Mouse (Mus musculus) heart, postnatal 36 days (tissue): ENCODE data around the gene Ooep. TPM values are rescaled to one million over a fixed set of nuclear protein-coding genes. Genes with fewer than 3 reads are reported as not detected.
"Not testable (repeated sequence)": the region's sequence is repeated elsewhere in the genome, so short reads cannot be mapped to it uniquely, and the experiment has no call there.

Experiments
- DNase-seq, 2 experiments: peaks; one replicate each; pipeline ENCODE4 v3.0.0; 2021 to 2022
- intact Hi-C: fragments of 180-260 bp; cut with DNase I; formaldehyde crosslinking; loops from one replicate; pipeline ENCODE4 v1.15.1; 2025
- total RNA-seq, 2 experiments: library from RNA; stranded (reverse); gene quantifications; 2 replicates each; pipeline ENCODE4 v1.2.3; 2021

The Ooep gene
- total RNA-seq, 2 experiments from 2014 or later: not detected

DNA sequence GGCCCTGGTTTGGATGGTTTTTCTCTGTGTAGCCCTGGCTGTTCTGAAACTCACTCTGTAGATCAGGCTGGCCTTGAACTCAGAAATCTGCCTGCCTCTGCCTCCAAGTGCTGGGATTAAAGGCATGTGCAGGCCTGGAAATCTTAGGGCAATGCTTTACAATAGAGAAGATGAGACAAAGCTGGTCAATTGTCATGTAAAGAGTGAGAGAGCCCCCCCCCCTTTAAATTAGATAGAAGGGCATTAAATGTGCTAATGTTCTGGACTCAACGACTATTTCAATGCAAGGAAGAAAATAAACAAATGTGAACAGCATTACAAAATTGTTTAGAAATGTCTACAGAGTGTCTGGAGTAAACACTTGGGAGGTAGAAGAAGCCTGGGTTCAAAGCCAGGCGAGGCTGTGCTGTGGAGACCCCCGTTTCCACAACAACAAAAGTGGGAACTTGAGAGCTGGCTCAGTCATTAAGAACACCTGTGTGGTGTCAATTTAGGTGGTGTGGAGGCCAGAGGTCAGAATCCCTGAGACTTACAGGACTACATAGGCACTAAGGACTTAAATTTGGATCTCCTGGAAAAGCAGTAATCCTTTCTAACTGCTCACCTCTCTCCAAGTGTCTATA lies 9.7 kb downstream of the Ooep start:
- intact Hi-C loops: no loop called here
- no peak for DNase-seq

DNA sequence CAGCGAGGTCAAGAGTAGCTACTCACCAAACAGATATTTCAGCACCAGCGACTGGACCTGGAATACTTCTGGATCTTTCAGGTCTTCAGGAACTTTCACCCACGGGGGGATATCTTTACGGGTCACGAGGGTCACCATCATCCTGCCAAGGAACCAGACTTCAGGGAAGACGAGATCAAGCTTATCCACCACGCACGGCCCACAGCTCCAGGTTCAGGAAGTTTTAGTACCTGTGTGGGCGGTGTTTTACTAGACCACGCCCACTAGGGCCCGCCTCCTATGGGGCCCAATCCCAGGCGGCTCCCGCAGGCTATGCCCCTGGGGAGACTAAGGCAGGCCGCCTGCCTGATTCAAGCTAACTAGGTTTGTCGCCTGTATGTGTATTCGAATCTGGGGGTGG lies 10.6 kb downstream of the Ooep start, which contains the start of gene Dppa5a:
Gene Dppa5a (minus strand): TSS at position 219 of the 400 bp plus-strand sequence.
- DNase-seq, intact Hi-C loops: not testable (repeated sequence)

DNA sequence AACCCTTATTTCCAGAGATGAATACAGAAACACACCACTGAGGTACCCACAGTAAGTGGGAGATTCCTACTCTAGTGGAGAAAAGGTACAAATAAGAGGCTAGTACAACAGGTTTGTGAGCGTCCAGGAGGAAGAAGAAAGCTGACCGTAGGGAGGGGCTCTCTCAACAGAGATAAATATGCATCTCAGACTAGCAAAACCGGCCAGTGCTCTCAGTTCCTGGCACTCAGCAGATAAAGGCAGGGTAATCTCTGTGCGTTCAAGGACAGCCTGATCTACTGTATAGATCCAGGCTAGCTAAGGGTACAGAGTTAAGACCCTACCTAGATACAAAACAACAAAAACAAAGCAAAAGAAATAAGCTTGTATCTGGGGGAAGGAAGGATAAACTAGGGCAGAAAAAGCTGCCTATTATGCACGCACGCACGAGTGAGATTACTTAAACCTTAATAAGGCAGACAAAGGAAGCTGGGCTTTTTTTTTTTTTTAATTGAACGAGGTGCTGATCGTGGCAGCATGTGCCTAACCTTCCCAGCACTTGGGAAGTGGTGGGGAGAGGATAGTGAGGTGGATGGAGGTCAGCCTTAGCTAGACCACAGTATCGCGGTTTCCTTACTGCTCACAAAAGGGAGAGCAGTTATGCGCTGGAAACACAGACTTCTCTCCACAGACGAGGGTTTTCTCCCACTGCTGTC lies 12.5 kb downstream of the Ooep start:
- intact Hi-C loops: no loop called here
- DNase-seq: no peak

DNA sequence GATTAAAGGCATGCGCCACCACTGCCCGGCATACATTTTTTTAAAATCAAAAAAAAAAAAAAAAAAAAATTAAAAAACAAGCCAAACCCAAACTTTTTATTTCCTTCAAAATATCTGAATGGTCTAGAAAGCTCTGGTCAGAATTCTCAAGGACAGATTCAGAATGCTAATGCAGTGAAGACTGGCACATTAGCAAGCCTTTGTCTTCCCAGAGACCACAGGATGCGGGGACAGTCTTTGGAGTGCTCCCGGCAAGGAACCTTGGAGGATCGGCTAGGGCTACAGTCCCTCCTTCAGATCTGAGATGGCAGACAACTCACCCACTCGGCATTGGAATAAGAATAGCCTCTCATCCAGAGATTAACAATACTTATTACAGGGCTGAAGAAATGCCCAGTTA lies 13.8 kb downstream of the Ooep start:
- DNase-seq: no peak
- intact Hi-C loops: no loop called here

DNA sequence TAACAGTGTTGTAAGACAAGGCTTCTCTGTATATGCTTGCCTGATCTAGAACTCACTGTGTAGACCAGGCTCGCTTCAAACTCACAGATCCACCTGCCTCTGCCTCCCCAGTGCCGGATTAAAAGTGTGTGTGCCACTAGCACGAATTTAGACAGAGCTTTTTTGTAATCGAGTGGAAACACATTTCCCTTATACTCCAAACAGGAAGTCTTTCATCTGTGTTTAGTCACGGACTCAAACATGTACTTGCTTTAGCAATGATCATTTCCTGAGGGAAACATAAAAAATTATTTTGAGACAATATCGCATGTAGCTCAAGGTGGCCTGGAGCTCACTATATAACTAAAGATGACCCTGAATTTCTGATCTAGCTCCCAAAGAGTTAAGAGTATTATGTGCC lies 15.2 kb downstream of the Ooep start:
- intact Hi-C loops: no loop called here
- DNase-seq: no peak

DNA sequence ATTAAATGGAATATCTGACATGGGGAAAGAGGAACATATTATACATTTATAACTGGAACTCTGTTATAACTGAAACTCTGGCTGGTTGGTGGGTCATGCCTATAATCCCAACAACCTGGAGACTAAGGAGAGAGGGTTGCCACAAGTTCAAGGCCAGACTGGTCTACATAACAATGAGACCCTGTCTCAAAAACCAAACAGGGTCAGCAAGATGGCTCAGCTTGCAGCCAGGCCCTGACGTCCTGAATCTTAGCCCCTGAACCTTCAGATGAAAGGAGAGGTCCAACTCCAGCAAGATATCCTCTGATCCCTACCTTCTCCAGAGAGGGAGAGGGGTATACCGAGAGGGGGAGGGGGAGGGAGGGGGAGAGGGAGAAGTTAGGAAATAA lies 18.0 kb downstream of the Ooep start:
- intact Hi-C loops: no loop called here
- no peak for DNase-seq

DNA sequence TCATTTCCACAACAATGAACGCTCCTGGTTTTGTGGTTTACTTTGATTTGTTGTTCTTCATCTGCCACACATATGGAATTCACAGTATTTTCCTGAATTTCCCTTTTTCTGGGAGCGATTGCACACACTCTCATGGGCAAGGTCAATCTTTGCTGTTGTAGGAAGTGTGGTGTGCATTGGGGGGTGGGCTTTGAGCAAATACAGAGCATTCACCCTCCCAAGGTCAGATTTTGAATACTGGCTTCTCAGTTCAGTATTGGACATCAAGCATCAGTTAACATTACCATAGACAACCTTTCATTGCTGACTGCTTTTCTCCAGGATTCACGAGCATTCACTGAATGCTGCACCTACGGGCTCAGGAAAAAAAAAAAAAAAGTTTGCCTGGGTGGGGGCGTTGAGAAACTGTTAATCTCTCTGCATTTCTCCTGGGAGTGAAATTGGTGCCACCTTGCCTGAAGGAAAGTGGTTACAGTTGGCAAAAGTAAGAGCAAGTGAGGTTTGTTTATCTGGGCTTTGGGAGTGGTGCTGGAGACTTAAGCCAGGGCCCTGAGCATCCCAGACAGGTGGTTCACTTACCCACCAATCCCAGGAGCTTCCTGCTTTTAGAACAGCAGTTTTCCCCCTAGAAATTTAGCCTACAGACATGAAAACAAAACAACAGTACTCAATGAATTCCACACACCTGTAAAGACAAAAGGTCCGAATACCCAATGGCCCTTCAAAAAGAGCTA lies 18.6 kb downstream of the Ooep start:
- intact Hi-C loops: loop anchor here (5.0 kb wide), 1 partner anchor 192 kb away; no protein-coding TSS in a partner anchor

DNA sequence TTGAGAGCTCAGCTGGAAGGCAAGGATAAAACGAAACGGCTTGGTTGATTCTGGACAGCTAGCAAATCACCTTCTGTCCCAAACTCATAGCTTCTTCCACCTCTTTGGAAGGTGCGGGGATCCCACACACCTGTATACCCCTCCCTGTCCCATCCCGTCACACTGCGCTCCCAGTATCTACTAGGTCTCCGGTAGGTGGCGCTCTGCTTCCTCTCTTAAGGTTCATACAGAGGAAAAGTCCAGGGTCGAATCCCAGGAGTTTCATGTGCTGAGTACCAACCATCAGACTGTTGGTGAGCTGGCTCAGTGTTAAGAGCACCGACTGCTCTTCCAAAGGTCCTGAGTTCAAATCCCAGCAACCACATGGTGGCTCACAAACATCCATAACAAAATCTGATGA lies 20.5 kb downstream of the Ooep start:
- intact Hi-C loops: loop anchor here (5.0 kb wide), 1 partner anchor 194 kb away; no protein-coding TSS in a partner anchor
- DNase-seq: peak; percentile 49 to 65

More for the DNA sequence above, 18.6 kb downstream of the Ooep start:
- DNase-seq: no peak

DNA sequence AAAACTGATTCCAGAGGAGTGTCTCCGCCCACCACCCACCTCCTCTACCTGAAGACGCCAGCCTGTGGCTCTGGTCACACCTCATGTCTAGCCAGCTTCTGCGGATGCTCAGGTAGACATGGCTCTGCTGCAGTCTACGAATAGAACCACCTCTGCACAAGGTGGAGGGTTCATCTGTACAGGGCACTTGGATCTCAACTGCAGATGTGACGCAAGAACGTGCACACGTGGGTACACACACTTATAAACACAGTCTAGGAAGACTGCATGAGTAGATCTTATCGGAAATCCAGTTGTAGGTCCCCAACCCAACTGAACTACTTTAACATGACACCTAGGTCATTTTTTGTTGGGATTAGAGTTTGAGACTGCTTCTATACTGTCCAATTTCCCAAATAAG lies 22.9 kb downstream of the Ooep start, which contains the start of gene Gsta2:
Gene Gsta2 (minus strand): TSS at position 178 of the 400 bp plus-strand sequence.
- intact Hi-C loops: loop anchor here (5.0 kb wide), 1 partner anchor 197 kb away; no protein-coding TSS in a partner anchor
- no peak for DNase-seq

DNA sequence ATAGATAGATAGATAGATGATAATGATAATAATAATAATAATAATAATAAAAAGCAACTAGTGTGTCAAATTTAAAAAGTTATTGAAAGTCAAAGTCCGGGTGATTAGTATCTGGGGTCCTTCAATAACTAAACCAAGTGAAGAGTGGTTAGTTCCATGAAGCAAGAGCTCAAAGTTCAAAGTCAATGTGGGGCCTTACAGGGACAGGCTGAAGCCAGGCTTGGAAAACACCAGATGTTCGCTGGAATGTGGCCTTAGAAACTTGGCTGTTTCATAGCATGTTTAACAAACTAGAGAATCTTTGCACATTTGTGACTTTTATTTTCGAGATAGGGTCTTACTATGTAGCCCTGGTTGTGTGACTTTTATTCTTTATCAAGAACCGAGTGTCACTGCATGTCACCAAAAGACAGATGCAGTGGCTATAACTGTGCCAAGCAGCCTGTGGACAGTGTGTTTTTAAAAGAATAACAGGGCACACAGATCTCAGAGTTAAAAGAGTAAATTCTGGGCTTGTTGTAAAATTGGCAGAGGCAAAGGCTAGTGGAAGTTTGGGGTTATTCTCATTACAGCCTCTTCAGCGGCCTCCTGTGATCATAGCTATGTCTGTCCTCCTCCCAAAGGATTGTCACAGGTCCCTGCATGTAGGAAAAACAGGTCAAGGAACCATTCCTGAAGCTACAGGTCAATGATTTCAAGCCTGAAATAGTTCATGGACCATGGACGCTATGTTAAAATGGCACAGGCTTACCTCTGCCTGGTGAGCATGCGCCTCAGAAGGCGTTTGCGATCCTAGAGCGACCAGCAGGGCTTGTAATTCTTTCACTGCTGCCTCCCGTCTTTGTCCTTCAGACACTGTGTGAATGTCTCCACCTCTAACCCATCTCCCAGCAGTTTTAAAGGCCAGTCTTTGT lies 23.6 kb downstream of the Ooep start:
- no peak for DNase-seq
- intact Hi-C loops: loop anchor here (5.0 kb wide), 1 partner anchor 197 kb away; no protein-coding TSS in a partner anchor

DNA sequence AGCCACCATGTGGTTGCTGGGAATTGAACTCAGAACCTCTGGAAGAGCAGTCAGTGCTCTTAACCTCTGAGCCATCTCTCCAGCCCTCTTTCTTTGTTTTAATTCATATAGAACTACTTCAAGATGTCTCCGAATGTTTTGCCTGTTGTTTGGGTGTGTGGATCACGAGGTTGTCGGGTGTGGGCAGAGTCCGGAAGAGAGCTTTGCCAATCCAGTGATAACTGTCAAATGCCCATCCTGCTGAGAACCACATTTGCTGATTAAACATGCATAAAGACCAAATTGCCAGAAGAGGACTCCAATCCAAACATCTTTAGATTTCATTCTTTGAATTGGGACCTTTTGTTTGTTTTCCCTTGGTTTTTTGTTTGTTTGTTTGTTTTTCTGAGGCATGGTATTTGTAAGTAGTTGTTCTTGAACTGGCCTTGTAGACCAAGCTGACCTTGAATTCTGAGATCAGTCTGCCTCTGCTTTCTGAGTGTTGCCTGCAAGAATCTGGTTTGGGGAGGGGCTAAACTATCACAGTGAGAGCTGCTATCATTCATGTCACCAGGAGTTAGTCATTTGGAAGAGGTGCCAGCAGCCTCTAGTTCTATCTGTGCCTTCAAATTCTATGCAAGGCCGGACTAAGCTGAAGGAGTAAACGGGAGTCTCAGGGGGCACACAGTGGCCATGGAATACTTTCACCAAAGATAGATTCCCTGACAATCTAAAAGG lies 26.9 kb downstream of the Ooep start:
- DNase-seq: no peak
- intact Hi-C loops: no loop called here

DNA sequence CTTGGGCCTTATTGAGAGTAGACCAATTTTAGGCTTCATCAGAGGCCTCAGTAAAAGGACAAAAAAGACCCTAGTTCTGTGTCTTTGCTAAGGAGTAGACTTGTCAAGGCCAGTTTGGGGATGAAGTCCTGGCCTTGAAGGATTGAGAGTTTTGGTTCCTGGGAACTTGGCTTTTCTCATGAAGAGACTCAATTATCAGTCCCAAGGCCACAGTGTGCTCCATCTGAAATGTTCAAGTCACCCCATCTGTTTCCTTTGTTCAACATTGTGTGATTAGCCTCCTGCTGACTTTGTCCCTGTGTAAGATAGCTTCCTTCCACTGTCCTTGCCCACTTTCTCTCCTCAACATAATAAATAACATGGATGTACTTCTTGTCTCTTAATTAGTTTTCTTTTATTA lies 28.5 kb downstream of the Ooep start:
- DNase-seq, intact Hi-C loops: not testable (repeated sequence)

DNA sequence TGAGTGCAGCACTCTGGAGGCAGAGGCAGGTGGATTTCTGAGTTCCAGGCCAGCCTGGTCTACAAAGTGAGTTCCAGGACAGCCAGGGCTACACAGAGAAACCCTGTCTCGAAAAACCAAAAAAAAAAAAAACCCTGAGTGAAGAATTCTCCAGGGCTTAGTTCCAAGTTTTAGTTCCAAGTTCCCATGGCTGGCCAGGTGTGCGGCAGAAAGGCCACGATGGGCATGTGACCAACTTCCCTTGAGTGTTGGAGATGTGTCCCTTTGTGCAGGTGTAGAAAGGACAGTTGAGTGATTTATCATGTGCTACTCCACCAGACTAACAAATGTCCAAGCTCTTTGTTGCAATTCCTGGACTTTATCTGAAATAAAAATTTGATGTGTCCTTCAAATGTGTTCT lies 29.4 kb downstream of the Ooep start:
- DNase-seq: not testable (repeated sequence)
- intact Hi-C loops: loop anchor here (5.0 kb wide), 1 partner anchor 57 kb away; no protein-coding TSS in a partner anchor

DNA sequence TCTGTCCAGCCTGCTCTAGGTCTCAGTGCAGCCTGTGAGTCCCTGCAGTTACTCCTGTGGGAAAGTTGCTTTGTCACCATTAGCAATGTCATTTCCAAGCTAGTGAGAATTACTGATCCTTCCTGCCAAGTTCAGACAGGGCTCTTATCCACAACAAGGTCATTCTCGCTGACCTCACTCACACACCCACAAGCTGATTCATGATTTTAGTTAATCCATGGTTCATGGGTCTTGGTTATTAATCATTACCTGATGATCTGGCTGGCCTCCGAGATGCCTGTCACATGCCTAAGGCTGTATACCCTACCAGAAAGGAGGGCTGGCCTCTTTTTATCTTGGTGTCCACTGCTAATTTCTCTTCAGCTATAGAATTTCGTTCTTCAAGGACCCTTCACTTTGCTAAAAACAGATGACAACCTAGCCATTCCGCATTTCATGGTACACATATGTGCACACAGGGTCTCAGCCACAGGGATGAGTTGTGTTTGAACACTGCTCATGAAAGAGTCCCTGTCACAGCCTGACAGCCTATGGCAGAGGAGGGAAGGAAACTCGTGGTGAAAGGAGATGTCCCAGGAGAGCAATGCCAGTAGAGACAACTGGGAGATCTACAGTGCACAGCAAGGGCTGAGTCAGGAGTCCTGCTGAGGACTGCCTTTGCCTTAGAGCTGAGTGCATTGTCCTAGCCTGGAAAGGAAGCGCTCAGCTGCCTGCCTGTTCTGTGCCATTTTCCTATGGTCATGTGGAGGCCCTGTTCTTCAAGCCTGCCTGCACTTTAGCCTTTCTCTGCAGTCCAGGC lies 30.1 kb downstream of the Ooep start:
- intact Hi-C loops: loop anchor here (5.0 kb wide), 1 partner anchor 56 kb away; no protein-coding TSS in a partner anchor
- not testable (repeated sequence) for DNase-seq

DNA sequence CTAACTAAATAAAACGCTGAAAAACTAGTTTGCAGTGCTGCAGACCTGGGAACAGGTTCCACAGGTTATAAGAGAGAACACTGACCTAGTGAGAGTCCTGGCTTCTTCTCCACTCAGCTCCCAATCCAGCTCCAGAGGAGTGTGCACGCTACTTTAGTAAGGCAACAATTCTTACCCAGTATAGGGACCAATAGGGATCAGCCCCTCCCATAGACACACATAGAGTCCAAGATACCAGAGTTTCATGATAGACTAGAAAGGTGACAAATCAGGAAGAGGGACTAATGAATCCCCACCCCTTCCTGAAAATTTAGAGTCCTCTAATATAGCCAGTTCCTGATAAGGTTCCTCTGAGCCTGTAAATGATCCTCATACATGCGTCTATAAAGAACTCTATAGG lies 31.5 kb downstream of the Ooep start:
- DNase-seq: no peak
- intact Hi-C loops: loop anchor here (5.0 kb wide), 1 partner anchor 55 kb away; no protein-coding TSS in a partner anchor

DNA sequence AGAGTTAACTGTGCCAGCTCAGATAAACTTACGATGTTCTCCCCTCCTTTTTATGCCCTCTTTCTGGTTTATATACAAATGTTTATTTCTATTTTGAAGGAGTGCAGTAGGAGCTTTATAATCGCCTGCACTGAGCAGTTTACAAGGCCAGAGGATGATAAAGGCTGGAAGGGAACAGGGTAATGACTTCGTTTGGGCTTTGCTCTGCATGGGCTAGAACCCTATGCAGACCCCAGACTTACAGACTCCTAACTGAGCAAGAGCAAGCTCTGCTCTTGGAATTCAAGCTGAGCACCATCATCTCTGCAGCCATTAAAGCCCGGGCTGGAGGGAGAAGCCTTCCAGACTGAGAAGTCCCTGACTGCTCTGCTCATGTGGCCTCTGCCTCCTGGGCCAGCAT lies 33.3 kb downstream of the Ooep start:
- intact Hi-C loops: loop anchor here (5.0 kb wide), 1 partner anchor 53 kb away; no protein-coding TSS in a partner anchor

DNA sequence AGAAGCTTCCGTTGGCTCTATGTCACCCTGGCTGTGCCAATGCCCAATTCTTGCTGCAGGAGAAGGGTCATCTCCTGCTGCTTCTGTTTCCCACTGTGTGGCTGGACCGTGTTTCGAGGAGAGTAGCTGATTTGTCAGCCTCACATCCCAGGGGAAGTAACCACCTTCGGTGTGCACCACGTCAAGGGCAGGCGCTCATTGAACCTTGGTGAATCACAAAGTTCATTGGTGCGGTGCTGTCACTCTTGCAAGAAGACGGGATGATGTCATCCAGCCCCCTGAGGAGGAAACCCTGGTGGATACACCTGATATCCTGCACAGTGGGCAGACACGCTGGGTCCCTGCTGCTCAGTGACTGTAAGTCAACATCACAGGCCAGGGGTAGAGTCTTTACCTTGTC lies 35.5 kb downstream of the Ooep start:
- intact Hi-C loops, DNase-seq: not testable (repeated sequence)

More for the DNA sequence above, 33.3 kb downstream of the Ooep start:
- DNase-seq: not testable (repeated sequence)

DNA sequence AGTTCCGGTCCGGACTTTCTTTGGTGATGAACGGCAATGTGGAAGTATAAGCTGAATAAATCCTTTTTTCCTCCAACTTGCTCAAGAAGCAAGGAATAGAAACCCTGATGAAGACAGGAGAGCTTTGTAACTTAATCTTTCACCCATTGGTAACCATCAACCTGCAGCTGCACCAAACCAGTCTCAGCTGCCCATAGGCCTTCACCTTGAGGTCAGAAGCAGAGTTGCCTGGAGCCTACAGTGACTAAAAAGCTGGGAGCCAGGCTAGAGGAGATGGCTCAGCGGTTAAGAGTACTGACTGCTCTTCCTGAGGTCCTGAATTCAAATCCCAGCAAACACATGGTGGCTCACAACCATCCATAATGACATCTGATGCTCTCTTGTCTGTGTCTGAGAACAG lies 36.0 kb downstream of the Ooep start:
- DNase-seq, intact Hi-C loops: not testable (repeated sequence)
